Mouse (Mus musculus) bone marrow macrophage, adult 2 months (primary cell): ENCODE data around the gene Jmjd1c.

Source experiments
- CTCF ChIP-seq: IDR thresholded peaks from 2 replicates; pipeline ENCODE4 v1.5.1; 2012; ENCODE audit warnings: low read depth, mild to moderate bottlenecking, low read length, moderate library complexity
- POLR2A ChIP-seq: IDR thresholded peaks from 2 replicates; pipeline ENCODE4 v1.6.1; 2012; ENCODE audit warnings: mild to moderate bottlenecking, low read depth, low read length, borderline replicate concordance

DNA sequence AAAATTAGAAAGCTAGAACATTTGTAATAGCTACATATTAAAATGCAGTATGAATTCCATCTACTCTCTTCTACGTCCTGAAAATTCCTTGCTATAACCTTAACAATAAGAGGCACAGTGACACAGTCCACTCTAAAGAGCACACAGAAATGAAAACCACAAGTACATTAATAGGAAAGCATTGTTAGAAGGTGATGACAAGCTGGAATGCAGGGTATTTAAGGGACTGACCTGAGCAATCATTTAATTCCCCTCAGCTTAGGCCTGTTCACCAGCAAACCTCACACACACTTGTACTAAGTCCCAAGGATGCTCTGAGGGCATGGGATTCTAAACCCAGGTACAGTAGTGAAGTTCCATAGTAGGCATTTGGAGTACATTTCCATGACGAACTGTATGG, 186.6 kb downstream of the Jmjd1c start:
- TF ChIP-seq POLR2A (no peak), CTCF (no peak)
